Mouse (Mus musculus): ENCODE data around the gene Uvrag.
"Not testable (repeated sequence)": the region's sequence is repeated elsewhere in the genome, so short reads cannot be mapped to it uniquely, and the experiment has no call there.

Gene Uvrag

DNA sequence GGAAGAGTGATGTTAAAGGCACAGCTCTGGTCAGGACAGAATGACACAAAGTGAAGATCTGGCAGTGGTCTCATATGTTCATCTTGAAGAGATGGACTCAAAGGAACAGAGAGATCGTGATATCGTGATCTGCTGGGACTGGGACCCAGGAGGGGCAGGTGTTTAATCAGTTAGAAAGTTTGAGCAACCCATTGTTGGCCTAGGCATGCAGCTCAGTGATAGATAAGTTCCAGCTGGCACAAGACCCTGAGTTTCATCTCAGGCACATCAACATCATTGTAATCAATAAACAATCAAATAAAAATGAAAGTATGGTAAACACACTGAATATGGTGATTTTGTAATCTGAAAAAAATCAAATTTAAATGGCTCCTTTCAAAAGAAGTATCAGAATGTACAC is 43.8 kb downstream of the Uvrag start:
- DNase-seq (ENCODE audit: low spot score) = no peak

DNA sequence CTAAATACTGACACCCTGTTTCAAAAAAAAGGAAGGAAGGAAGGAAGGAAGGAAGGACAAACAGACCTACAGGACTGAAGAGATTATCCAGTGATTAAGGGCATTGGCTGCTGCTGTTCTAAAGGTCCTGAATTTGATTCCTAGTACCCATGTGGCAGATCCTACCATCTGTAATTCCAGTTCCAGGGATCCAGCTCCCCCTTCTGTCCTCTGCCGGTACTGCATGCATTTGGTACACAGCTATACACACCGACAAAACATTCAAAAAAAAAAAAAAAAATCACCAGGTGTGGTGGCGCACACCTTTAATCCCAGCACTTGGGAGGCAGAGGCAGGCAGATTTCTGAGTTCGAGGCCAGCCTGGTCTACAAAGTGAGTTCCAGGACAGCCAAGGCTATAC is 45.8 kb downstream of the Uvrag start:
- DNase-seq (ENCODE audit: low spot score) = no peak

DNA sequence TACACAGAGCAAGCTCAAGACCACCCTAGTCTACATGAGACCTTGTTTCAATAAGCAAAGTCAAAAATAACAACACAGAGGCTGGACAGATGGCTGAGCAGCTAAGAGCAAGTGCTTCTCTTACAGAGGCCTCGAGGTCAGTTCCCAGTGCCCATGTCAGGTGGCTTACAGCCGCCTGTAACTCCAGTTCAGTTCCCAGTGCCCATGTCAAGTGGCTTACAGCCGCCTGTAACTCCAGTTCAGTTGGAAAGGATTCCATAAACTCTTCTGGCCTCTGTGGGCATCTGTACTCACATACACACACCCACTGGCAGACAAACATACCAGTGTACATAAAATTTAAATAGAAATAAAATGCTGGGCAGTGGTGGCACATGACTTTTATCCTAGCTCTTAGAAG is 46.6 kb downstream of the Uvrag start:
- DNase-seq (ENCODE audit: low spot score) = no peak

DNA sequence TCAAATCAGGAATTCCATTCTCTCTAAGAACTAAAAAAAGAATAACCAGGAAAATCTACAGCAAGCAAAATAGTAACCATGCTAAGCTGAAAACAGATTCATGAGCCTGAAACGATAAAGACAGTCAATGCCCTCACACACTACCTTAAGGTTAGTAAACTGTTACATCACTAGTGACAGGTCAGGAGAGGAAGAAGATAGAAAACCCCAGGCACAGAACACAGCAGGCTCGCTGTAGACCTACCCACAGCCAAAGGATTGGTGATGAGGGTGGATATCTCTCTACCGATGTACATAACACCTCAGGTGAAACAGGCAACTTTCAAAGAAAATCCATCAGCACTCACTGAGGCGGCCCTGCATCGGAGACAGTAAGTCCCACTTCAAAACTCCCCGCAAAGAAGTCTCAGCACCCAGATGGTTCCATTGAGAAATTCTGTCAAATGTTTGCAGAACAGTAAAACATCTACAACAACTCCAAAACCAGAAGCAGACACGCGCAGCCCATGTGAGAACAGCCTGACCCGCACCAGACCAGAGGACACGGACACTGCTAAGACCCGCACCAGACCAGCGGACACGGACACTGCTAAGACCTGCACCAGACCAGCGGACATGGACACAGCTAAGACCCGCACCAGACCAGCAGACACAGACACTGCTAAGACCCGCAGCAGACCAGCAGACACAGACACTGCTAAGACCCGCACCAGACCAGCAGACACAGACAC is 48.9 kb downstream of the Uvrag start:
- DNase-seq (ENCODE audit: low spot score) = no peak

DNA sequence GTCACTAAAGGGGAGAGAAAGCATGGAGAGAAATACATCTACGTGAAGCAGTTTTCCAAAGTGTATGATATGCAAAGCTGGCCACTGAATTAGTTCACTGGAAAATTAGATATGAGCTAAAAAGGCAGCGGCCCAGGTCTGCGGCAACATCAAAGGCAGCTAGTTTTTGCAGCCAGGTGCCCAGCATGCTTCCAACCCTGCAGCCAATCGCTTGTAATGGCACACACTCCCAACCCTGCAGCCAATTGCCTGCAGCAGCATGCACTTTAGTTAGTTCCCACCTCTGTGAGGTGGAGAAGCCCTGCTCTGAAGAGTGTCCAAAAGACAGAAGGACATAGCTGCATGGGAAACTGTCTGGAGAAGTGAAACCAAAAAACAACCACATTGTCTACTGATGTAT is 51.2 kb downstream of the Uvrag start:
- DNase-seq (ENCODE audit: low spot score) = no peak

DNA sequence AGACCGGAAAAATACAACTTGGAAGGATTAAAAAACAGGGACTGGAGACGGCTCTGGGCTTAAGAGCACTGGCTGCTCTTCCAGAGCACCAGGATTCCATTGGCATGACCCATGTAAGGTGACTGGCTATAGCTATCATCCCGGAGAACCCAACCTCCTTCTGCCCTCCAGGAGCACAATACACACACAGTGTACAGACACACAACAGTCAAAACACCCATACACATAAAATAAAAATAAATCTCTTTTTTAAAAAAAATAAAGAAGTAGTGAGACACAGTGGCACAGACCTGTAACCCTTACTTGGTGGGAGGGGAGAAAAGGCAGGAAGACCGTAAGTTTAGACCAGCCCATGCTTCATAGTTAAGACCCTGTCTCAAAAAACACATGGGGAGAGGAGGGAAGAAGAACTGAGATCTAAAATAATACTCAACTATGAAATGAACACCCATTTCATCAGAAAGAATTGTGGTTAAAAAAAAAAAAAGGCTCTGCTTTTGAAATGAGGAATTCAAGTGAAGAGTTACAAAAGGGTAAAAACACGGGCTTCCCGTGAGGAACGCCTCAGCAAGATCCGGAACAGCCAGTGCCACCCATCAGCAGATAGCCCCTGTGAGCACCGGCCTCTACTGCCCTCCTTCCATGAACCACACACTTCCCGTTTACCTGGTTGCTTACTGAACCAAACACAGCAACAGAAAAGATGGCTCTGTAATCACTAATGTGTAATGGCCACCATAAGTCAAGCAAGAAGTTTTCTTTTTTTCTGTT is 52.2 kb downstream of the Uvrag start:
- DNase-seq (ENCODE audit: low spot score) = no peak

DNA sequence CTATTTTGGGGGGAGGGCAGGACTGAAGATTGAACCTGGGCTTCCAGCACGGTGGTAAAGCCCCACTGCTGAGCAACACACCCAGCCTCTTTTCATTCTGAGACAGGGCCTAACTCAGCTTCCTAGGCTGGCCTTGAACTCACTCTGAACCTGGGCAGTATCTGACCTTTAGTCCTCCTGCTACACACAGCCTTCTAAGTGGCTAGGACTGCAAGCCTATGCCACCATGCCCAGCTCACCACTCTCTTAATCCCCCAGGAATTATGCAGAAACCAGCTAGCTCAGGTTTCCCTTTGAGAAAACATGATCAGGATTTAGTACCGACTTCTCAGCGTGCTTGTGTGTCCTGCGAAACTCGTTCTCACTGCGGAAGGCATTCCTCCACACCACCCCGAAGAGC is 53.4 kb downstream of the Uvrag start:
- no peak for DNase-seq (ENCODE audit: low spot score)

DNA sequence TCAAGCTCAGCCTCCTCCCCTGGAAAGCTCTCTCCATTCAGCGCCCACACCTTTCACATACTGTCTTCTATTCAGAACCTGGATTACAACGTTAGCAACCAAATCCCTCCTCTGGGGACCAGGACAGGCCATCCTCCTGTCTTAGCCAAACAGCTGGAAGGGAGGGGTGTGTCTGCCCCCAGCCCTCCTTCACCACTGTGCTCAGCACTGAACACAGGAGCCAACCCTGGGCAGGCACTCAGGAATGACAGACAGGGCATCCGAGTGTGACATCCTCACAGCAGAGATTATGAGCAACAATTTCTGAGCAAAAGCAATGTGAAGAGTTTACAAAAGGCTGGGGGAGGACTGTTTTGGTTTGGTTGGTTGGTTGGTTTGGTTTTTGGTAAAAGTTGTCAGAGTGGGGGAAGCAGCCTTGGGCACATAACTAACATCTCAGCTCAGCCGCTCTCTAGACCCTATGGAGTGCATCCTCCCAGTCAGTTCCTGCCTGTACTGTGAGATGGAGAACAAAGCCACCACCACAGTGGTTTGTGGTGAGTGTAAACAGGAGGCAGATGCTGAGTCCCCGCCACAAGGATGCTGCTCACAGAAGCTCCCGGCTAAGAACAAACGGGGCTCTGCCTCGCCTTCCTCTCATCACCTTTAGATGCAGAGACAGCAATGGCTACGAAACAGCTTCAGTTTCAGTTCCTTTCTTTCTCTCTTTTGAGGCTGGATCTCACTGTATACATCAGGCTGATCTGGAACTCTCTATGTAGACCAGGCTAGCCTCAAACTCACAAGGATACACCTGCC is 54.1 kb downstream of the Uvrag start:
- peak; percentile 35 for DNase-seq (ENCODE audit: low spot score)

DNA sequence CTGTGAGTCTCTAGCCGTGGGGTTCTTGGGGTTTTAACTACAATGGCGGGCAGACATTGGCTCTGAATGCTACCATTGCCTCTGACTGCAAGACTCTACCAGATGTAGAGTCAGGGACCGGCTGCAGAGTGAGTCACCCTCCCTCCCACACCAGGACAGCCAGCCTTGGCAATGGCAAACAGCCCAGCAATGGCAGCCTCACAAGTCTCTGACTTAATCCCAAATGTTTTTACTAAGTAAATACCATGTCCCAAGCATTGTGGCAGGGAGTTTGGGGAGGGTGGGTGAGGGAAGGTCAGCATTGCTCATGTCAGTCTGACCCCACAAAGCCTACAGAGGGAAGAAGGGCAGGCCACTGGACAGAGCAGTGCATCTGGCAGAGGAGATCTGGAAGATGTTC is 55.7 kb downstream of the Uvrag start:
- no peak for DNase-seq (ENCODE audit: low spot score)

DNA sequence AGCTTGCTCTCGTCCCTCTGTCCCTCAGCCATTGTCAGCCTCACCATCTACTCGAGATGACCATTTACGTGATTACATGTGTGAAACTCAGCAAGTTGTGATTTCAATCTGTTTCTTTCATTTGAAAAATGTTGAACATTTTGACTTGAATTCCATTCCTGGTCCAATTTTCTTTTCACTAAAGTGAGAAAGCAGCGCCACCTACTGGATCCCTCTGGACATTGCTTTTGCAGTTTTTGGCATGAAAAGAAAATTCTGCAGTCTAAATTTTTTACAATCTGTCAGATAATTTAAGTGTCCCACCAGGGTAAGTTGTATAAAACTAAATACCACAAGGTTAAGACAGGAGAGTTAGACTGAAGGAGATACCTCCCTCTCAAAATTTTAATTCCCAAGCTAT is 61.4 kb downstream of the Uvrag start:
- DNase-seq (ENCODE audit: low spot score) = peak; percentile 17

DNA sequence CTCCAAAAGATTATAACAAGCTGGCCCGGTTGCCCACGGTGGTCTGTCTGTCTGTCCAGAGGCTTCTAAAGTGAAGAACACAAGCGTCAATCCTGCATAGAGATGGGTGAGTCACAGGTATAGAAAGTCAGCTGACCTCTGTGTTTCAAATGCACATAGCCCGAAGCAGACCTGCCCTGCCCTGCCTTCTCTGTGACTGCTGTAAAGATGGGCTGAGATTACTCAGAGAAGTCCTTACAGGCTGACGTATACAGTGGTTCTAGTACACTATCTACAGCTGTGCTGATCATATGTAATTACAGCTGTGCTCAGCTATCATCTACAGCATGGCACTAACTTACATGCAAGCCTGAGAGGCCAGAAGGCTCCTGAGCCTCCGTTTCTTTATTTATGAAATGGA is 62.1 kb downstream of the Uvrag start:
- DNase-seq (ENCODE audit: low spot score) = no peak

DNA sequence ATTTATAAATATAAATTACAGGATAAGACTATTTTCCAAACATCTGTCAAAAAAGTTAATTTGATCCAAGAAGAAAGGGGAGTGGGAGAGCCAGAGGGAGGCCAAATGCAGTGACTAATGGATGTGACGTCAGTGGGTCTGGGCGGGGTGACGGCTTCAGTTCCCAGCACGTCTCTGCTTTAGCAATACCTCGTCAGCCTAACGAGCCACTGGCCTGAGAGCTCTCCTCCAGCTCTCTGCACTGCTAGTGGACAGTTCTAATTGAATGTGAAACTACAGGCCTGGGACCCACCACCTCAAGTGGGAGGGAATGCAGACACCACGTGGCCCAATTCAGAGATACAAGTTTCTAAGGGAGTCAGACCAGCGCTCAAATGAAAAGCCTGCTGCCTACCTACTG is 63.7 kb downstream of the Uvrag start:
- DNase-seq (ENCODE audit: low spot score) = no peak

DNA sequence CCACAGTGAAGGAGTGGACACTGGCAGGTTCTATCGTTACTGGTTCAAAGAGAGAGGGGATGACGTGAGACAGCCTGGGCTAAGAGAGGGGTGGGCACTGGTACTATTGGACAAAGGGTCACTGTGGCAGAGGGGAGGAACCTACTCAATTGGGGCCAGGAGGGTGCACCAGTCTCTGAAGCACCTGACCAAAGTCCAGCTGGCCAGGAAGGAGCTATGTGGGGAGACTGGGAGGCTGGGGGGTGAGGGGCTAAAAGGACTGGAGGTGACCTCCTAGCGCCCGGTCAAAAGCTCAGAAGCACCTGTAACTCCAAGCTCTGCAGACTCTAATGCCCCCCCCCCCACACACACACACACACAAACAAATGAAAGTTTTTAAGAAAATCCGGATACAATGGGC is 65.8 kb downstream of the Uvrag start:
- DNase-seq (ENCODE audit: low spot score) = no peak

DNA sequence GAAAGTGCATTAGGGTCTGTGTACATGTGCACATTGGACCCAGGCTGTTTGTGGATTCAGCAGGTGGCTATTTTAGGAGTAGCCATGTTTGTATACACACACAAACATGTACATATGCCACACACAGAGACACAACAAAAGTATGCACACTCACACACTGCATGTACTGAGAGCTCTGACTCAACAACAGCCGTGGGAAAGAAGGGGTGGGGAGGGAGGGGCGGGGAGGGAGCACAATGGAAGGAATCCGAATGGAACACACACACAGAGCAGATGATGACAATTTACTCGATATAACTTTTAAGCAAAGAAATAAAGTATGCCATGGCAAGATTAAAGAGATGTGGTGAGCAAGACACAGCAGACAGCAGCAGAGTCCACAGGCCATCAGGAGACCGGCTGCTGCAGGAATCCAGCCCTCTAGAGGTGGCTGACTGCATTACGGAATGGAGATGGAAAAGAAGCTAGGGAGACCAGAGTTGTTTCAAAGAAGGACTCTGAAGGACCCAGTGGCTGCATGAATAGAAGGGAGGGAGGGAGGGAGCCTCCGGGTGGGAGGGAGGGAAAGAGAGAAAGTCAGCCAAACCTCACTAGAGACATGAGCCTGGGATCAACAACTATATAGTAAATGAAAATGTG is 67.1 kb downstream of the Uvrag start:
- DNase-seq (ENCODE audit: low spot score) = no peak

DNA sequence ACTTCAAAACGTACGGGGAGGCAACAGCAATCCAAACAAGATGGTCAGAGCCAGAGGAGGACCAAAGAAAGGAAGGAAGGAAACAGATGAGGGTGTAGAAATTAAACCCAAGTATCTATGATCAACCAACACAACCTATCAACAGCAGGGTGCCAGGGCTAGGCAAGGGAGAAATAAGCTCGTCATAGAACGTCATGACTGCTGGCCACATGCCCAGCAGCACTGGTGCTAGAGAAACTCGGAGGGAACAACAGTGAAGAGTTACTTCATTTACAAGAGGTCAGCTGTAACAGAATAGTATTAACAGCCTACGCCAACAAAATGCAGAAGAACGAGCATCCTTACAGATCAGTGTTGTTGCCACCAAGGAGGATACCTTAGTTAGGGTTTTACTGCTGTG is 73.2 kb downstream of the Uvrag start:
- no peak for DNase-seq (ENCODE audit: low spot score)

DNA sequence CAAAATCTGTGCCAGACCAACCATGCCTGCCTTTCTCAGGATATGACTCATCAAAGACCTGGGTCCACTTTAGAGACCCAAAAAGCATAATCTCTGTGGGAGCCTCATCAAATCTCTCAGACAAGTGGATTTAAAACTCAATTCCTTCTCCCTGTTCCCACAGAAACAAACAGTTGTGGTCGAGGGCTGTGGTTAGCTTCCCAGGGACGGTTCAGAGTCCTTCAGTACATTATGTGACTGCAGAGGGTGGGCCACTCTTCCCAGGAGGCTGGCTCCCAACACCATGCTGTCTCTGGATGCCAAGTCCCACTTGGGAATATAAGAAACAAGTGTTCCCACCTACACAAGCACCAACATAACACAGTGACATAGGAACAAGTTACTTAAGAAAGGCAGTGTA is 75.0 kb downstream of the Uvrag start:
- DNase-seq (ENCODE audit: low spot score) = no peak

DNA sequence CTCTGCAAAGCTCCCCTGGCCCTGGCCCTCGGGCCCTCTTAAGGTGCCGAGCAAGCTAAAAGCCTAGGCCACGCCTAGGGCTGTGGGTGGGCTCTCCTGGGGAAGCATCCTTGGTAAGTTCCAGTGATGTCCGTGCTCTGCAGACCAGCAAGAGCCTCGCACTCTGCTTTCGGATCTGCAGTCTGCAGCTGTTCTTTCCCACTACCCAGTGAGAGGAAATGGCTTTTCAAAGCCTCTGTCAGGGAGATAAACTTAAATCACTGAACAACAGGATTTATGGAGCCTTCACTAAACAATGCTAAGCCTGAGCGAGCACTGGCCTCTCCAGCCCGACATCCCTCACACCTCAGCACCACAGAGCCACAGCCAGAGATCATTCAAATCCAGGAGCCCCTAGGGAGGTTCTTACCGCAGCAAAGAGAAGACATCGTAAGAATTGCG is 75.5 kb downstream of the Uvrag start:
- no peak for DNase-seq (ENCODE audit: low spot score)

DNA sequence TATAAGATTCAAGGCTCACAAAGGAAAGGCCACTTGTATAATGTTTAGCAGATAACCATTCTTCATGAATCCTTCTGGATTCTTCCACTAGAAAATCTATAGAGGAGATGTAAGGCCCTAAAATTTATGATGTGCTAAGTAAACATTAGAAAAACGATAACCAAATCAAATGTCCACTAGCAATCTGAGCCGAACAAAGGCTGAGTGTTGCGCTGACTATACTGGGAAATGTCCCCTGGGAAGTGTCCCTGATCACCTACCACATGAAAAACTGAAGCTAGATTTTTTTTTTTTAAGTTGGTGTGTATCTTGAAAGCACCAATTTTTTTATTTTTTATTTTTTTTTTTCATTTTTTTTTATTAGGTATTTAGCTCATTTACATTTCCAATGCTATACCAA is 76.1 kb downstream of the Uvrag start:
- no peak for DNase-seq (ENCODE audit: low spot score)

DNA sequence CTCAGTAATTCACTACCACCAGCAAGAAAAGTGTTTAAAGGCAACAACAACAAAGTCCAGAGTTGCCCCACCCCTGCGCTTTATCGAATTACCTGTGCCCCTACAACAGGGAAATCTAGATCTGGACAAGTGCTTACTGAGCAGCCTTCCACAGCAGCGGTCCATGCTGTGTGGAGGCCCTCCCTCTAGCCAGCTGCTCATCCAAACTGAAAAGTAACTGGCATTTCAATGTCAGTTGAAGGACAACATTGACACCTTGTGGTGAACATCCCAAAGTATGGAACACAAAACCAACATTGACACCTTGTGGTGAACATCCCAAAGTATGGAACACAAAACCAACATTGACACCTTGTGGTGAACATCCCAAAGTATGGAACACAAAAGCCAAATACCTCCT is 78.7 kb downstream of the Uvrag start:
- not testable (repeated sequence) for DNase-seq (ENCODE audit: low spot score)

DNA sequence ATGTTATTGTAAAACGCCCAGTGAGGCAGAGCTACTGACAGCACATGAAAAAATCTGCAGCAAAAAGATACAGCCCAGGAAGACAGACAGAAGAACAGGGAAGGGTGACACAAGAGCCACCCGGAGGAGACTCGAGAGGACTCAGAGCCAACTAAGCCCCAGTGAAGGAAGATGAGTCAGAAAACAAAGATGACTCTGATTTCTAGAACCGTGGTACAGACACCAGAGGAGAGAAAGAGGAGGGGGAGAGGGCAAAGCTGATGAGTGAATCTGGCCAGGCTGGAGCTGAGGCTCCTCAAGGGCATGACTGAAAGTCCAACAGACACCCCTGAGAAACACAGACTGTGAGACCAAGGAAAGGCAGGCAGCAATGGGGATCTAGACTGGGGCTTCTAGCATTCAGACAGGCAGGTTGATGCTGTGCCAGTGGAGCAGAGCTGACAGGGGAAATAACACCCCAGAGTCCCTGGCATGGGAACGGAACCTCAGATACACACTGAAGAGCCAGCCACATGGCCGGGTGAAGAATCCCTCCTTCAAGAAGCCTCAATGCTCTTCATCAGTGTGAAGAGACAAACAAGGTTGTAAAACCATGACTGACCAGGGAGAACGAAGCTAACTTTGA is 79.8 kb downstream of the Uvrag start:
- DNase-seq (ENCODE audit: low spot score) = no peak

DNA sequence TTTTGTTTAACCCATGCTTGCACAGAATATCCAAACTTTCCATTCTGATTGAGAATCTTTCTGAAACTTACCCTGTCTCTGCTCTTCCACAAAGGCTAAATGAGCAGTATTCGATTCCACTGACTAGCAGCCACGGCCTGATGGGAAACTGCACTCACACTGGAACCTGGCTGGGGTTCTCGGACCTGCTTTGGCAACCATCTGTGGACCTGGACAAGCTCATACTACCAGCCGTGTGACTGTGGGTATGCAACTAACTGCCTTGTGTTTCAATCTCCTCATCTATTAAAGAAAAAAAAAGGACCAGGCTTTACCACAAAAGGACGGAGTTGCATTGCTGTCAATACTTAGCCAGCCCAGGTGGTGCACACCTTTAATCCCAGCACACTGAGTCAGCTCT is 80.5 kb downstream of the Uvrag start:
- DNase-seq (ENCODE audit: low spot score) = no peak

DNA sequence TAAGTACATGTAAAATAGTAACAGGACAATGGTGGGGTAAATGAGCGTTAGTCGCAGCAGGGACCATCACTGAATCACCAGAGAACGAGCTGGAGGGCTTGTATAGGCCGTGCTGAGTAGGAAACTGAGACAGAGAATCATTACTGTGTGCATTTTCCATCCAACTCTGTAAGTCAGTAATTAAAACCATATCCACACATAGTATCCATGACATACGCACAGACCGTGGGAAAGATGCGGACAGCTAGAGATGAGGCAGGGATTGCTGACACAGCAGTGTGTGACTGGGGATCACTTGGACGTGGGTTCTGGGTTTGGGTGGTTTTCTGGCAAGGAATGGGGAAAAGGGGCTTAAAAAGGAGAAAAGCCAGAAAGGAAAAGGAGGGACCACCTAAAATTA is 81.0 kb downstream of the Uvrag start:
- DNase-seq (ENCODE audit: low spot score) = no peak

Measured in spleen, adult 12 weeks (tissue).